Mouse (Mus musculus): ENCODE measurements at regions not wholly inside any gene's neighbourhood (a gene's known extent, or its start where the extent isn't known, plus 50 kb on each side); places are given as distances from the start of the nearest gene placed in this dataset.

- no peak for DNase-seq (ENCODE audit: low spot score in 2 of 2)
Measured at GRCm38 (mm10) chr13:30600194-30600593, 55.0 kb upstream of the Uqcrfs1 start.

- DNase-seq (ENCODE audit: low spot score in 2 of 2), result no peak
Measured at GRCm38 (mm10) chr13:30600625-30601407, 55.7 kb upstream of the Uqcrfs1 start.

GRCm38 (mm10) chr13:30603936-30604335, 55.9 kb upstream of the Dusp22 start:
- peak; percentile 23 to 45 for DNase-seq (ENCODE audit: low spot score in 2 of 2)

- DNase-seq (ENCODE audit: low spot score in 2 of 2), result no peak
Measured at GRCm38 (mm10) chr13:30607343-30607742, 52.5 kb upstream of the Dusp22 start.

GRCm38 (mm10) chr13:30607881-30608280, 51.9 kb upstream of the Dusp22 start:
- DNase-seq (ENCODE audit: low spot score in 2 of 2), result peak; percentile 26 to 41

- DNase-seq (ENCODE audit: low spot score in 2 of 2), result no peak
Measured at GRCm38 (mm10) chr13:30609784-30610183, 50.0 kb upstream of the Dusp22 start.

All from right cerebral cortex, postnatal 36 days (tissue).